Mouse (Mus musculus) thymus, postnatal 36 days (tissue): ENCODE data around the gene Uts2b.
"Not testable (repeated sequence)": the region's sequence is repeated elsewhere in the genome, so short reads cannot be mapped to it uniquely, and the experiment has no call there.

Source experiments
- DNase-seq, 2 experiments: peaks; one replicate each; pipeline ENCODE4 v3.0.0; 2022; ENCODE audit warnings: mixed read lengths in 2 of 2

Uts2b gene

GRCm38 (mm10) chr16:27374139-27374538, 4.1 kb upstream of the Uts2b start:
- DNase-seq = no peak

DNA sequence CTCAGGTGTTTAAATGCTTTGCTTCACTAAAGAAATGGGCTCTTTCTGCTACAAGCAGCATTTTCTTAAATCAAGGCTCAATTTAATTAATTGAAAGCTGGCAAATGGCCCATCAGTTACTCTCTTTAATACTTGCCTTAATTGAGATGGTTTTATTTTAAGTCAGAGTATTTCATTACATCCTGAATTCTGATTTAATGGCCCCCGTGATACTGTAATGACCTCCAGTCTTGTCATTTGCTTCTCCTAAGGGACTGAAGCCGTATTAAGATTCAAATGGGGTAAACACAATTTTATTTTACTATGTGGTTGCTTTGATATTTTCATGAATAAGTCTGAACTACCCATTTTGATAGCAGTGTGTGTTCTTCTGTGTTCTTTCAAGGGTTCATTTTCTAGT, 661 bp upstream of the Uts2b start:
- DNase-seq = no peak

GRCm38 (mm10) chr16:27360059-27360458, 10.0 kb downstream of the Uts2b start:
- no peak for DNase-seq

- DNase-seq = no peak
Observed at GRCm38 (mm10) chr16:27354464-27354863, 15.6 kb downstream of the Uts2b start.

GRCm38 (mm10) chr16:27349878-27350532, 20.0 kb downstream of the Uts2b start:
- DNase-seq = no peak

DNA sequence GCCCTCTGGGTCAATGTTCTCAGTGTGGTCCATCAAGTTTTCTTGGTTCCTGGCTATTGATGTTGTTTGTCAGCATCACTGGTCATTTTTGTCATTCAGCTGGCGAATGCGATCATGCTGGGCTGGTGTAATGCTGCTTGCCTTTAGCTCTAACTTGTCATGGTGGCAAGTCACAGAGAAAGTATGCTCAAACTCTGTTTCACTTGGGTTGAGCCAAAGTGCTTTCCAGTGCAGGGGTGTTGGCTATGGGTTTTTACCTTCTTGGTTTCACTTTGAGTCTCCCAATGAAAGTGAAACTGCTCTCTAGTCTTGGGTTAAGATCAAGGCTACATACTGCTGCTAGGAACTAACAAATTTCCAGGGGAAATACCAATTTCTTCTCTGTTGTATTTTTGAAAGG, 20.8 kb downstream of the Uts2b start:
- no peak for DNase-seq

DNA sequence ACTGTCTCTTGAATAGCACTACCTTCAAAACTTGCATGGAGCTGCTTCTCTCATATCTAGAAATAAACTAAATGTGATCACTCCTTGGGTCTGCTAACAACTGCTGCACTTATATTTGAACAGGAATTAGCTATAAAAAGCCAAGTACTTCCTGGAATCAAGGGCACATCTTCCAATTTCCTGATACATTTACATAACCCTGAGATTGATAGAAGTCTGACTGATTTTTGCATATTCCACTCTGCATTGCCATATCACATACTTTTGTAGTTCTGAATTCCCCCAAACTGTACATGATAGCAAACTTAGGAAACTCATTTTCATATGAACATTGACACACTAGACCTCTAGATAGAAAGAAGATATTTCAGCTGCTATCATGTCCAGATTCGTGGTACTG, 21.7 kb downstream of the Uts2b start:
- DNase-seq = no peak

DNA sequence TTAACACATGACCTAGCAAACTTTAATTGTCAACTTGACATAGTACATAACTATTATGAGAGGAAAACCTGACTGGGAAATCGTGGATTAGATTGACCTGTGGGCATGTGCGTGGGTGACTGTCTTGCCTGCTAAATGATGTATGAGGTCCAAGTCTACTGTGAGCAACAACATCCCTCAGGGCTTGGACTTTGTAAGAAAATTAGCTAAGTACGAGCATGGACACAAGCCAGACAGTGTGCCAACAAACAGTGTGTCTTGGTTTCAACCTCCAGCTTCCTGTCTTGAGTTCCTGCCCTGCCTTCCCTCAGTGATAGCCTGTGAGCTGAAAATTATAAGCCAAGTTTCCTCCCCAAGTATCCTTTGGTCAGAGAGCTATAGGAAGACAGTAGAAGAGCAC, 22.5 kb downstream of the Uts2b start:
- no peak for DNase-seq

DNA sequence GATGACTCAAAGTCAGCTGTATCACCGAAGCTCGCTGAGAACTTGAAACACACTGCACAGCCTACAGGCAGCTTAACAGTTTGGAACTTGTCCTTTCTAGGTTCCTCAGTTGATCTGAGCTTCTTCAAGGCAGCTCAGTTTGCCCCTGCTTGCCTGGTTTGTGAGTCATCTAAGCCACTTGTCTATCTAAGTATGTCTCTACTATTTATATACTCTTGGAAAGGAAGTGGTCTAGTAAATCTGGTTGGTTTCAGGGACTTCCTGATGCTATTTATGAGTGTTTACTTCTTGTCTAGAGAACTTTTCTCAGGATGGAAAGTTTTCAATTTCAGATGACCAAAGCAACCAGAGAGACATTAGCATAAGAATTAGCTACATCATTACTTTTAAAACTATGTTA, 43.6 kb downstream of the Uts2b start:
- DNase-seq = no peak

DNA sequence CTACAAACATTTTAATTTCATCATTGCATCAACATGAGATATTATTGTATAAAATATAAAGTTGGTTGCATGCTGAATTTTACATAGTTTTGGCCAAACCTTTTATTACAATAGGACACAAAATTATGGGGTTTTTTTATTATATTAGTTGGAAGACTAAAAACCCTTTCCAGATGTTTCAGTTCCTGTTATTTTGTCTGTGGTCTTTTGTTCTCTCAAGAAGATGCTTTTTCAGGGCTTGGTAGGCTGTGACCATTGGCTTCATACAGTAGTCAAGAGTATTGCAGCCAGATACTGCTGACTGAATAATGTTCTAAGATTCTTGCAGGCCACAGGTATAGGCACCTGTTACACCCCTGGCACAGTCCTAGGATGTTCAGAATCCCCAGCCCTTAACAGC, 48.0 kb downstream of the Uts2b start:
- DNase-seq = no peak

DNA sequence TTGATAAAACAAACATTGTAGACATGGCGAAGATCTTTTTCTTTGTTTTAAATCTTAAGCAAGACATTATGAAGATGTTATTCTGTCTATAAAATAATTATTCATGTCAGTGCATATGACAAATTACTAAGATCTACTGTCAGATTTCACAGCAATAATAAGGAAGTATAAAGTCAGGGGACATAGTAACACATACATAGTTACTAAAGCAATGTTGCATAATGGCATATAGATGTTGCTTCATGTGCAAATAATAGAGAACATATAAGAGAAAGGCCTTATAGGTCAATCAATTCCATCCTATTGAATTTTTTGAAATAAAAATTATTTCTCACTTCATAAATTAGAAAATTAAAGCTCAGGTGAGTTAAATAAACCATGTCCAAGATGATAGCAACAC, 50.9 kb downstream of the Uts2b start:
- DNase-seq = no peak

DNA sequence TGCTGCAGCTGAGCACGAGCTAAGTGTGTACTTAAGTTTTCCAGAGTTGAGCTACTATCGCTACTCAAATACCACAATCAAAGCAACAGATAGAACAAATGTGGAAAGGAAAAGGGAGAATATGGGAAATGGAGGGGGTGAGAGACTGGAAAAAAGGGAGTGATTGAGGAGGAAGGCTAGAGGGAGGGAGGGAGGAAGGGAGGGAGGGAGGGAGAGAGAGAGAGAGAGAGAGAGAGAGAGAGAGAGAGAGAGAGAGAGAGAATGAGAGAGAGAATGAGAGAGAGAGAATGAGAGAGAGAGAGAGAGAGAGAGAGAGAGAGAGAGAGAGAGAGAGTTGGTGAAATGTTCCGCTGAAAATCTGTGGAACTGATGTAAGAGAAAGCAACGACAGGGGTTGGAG, 62.9 kb downstream of the Uts2b start, which contains the start of gene Ostn:
Gene Ostn, plus strand, starts transcription at position 301 of the 400 bp plus-strand sequence.
- DNase-seq = not testable (repeated sequence)
